18 mouse cellular contexts compared by ENCODE assay signal in genomic region chr8:88877921-88878320, GRCm38 (mm10).
DNase-seq lines count a peak whose midpoint lies in the region; ATAC-seq lines count a peak whose summit lies in the region.
"Had no signal": no experiment of that assay in that cellular context is flagged by ENCODE, and none has a peak within 500 bp of the region (broad histone marks: within the 10 kb centered on the region; RNA-seq: fewer than 3 reads in every experiment).

No protein-coding gene starts in this region.

- peak overlapping the region; percentile 22 for H3K4me2 ChIP-seq in midbrain, embryonic 15.5 days
- H3K4me2 ChIP-seq: forebrain, embryonic 12.5 days had no signal

- no peak overlapping the region for H3K9ac ChIP-seq in midbrain, embryonic 15.5 days
- H3K9ac ChIP-seq: forebrain, embryonic 12.5 days; liver, postnatal 0 days had no signal

- no peaks in the 10 kb centered on the region for H3K9me3 ChIP-seq in midbrain, embryonic 15.5 days
- H3K9me3 ChIP-seq: forebrain, embryonic 12.5 days; heart, embryonic 10.5 days had no signal

- peak overlapping the region; percentile 38; the same call in 1 of the 2 replicates for H3K27ac ChIP-seq in midbrain, embryonic 15.5 days
- H3K27ac ChIP-seq: forebrain, embryonic 12.5 days; heart, embryonic 10.5 days had no signal

- H3K27me3 ChIP-seq in midbrain, embryonic 15.5 days (replicated peaks): no peaks in the 10 kb centered on the region
- H3K27me3 ChIP-seq: forebrain, embryonic 12.5 days had no signal

- 27% methylated on average over 10 of the region's 10 CpGs for WGBS in midbrain, embryonic 15.5 days

- DNase-seq in embryo, embryonic 10 days (ENCODE audit: low spot score): peak; percentile 10
- DNase-seq in embryo, embryonic 9.5 days (ENCODE audit: extremely low spot score): no peak
- peak; percentile 7 to 13 for DNase-seq in layer of hippocampus, postnatal 14 days (ENCODE audit: low spot score in 2 of 2)
- no peak for DNase-seq in layer of hippocampus, adult 9-11 months
- peak; percentile 9 for DNase-seq in embryo, embryonic 11.5 days (ENCODE audit: low read depth, low spot score)
- DNase-seq in right cerebral cortex, postnatal 14 days: no peak
- no peak for DNase-seq in c-Kit-positive CD71-positive TER-119-positive erythroid progenitor cells, embryonic 14.5 days (ENCODE audit: low spot score)
- DNase-seq: cerebellum, adult 2 months; gastrocnemius, postnatal 36 days; heart, postnatal 14 days; kidney, postnatal 14 days; liver; liver, postnatal 0 days; right cerebral cortex, adult 18-20 months; thymus, adult 18-20 months had no signal

- no peaks in the 10 kb centered on the region for H3K36me3 ChIP-seq in midbrain, embryonic 15.5 days (replicated peaks)
- H3K36me3 ChIP-seq: forebrain, embryonic 12.5 days; heart, embryonic 10.5 days had no signal

- no peak overlapping the region for H3K4me3 ChIP-seq in midbrain, embryonic 15.5 days
- H3K4me3 ChIP-seq: forebrain, embryonic 12.5 days; heart, embryonic 10.5 days had no signal

- peaks cover 5% of the 10 kb centered on the region for H3K4me1 ChIP-seq in midbrain, embryonic 15.5 days
- H3K4me1 ChIP-seq: forebrain, embryonic 12.5 days had no signal

- ATAC-seq in midbrain, embryonic 15.5 days (replicated peaks): no peak; the same call in 1 of the 2 replicates
- ATAC-seq: liver, postnatal 0 days had no signal

Comparison
In these comparisons a context has a peak if more than half of its experiments do, and no peak if none do; other contexts are left out.
1. DNase-seq: peak in embryo, embryonic 10 days (single experiment), layer of hippocampus, postnatal 14 days (2 of 2) and embryo, embryonic 11.5 days (single experiment); none in embryo, embryonic 9.5 days (single experiment), layer of hippocampus, adult 9-11 months (single experiment), right cerebral cortex, postnatal 14 days (single experiment) and c-Kit-positive CD71-positive TER-119-positive erythroid progenitor cells, embryonic 14.5 days (single experiment).